Mouse (Mus musculus): ENCODE data around the gene Ubap1. TPM values are rescaled to one million over a fixed set of nuclear protein-coding genes. Genes with fewer than 3 reads are reported as not detected.
A peak's percentile ranks its signal among the peaks of the same experiment; 100 is the strongest.

Ubap1 gene
- polyA plus RNA-seq (2015; fragmentation: Nextera tagmentation; extraction: Ambion mirVana) = 49.7 and 51.4 TPM in 2 replicates

- Histone ChIP-seq H3K9me3 (no peaks in the 10 kb centered on the region), H3K4me1 (peaks cover 8% of the 10 kb centered on the region), H3K4me3 (peak within 1 kb of the TSS; percentile 76), H3K27ac (peak within 1 kb of the TSS; percentile 94), H3K9ac (peak within 1 kb of the TSS; percentile 67), H3K27me3 (no peaks in the 10 kb centered on the region), H3K36me3 (0 out of 2 replicates have a peak, but pooled peaks cover 4% of the 10 kb centered on the region), H3K4me2 (peak within 1 kb of the TSS; percentile 54)
- under 1% methylated on average over 31 of the region's 31 CpGs for WGBS
- peak; percentile 97 for ATAC-seq (ENCODE audit: insufficient number of reproducible peaks, low FRiP score, low TSS enrichment, low read depth)
Observed at GRCm38 (mm10) chr4:41348584-41349198, at the start of gene Ubap1. Ubap1 (plus strand) TSS chr4:41348996.

- Histone ChIP-seq H3K4me1 (no peaks in the 10 kb centered on the region), H3K4me3 (no peak overlapping the region), H3K4me2 (no peak overlapping the region), H3K9ac (no peak overlapping the region), H3K9me3 (no peaks in the 10 kb centered on the region), H3K36me3 (peaks cover 58% of the 10 kb centered on the region), H3K27ac (no peak overlapping the region), H3K27me3 (no peaks in the 10 kb centered on the region)
- WGBS = 90% methylated on average over 7 of the region's 7 CpGs
- ATAC-seq (ENCODE audit: insufficient number of reproducible peaks, low FRiP score, low TSS enrichment, low read depth) = no peak
Observed at GRCm38 (mm10) chr4:41303671-41304070, 45.1 kb upstream of the Ubap1 start.

GRCm38 (mm10) chr4:41304302-41304701, 44.5 kb upstream of the Ubap1 start:
- Histone ChIP-seq H3K9me3 (no peaks in the 10 kb centered on the region), H3K4me3 (no peak overlapping the region), H3K27me3 (no peaks in the 10 kb centered on the region), H3K4me2 (no peak overlapping the region), H3K36me3 (peaks cover 58% of the 10 kb centered on the region), H3K27ac (no peak overlapping the region), H3K4me1 (no peaks in the 10 kb centered on the region), H3K9ac (no peak overlapping the region)
- 73% methylated on average over 3 of the region's 3 CpGs for WGBS
- ATAC-seq (ENCODE audit: insufficient number of reproducible peaks, low FRiP score, low TSS enrichment, low read depth) = no peak

GRCm38 (mm10) chr4:41307406-41307805, 41.4 kb upstream of the Ubap1 start:
- WGBS = 82% methylated on average over 6 of the region's 6 CpGs
- H3K9ac ChIP-seq = no peak overlapping the region
- ATAC-seq (ENCODE audit: insufficient number of reproducible peaks, low FRiP score, low TSS enrichment, low read depth) = no peak
- H3K27me3 ChIP-seq = no peaks in the 10 kb centered on the region
- no peak overlapping the region for H3K4me2 ChIP-seq
- H3K4me1 ChIP-seq = 0 out of 2 replicates have a peak, but pooled peaks cover 3% of the 10 kb centered on the region
- peaks cover 57% of the 10 kb centered on the region for H3K36me3 ChIP-seq
- no peak overlapping the region for H3K27ac ChIP-seq
- H3K9me3 ChIP-seq = no peaks in the 10 kb centered on the region
- H3K4me3 ChIP-seq = no peak overlapping the region

- H3K36me3 ChIP-seq = peaks cover 52% of the 10 kb centered on the region
- 88% methylated on average over 9 of the region's 9 CpGs for whole genome bisulfite sequencing
- no peaks in the 10 kb centered on the region for H3K9me3 ChIP-seq
- H3K4me2 ChIP-seq = no peak overlapping the region
- H3K4me3 ChIP-seq = no peak overlapping the region
- ATAC-seq (ENCODE audit: insufficient number of reproducible peaks, low FRiP score, low TSS enrichment, low read depth) = no peak
- H3K27me3 ChIP-seq = no peaks in the 10 kb centered on the region
- H3K4me1 ChIP-seq = peaks cover 22% of the 10 kb centered on the region
- no peak overlapping the region for H3K27ac ChIP-seq
- no peak overlapping the region for H3K9ac ChIP-seq
Observed at GRCm38 (mm10) chr4:41310567-41311563, 37.9 kb upstream of the Ubap1 start.

GRCm38 (mm10) chr4:41313722-41314121, 35.1 kb upstream of the Ubap1 start:
- Histone ChIP-seq H3K9ac (peak overlapping the region; percentile 95), H3K27me3 (no peaks in the 10 kb centered on the region), H3K36me3 (peaks cover 42% of the 10 kb centered on the region), H3K9me3 (no peaks in the 10 kb centered on the region), H3K4me1 (peaks cover 22% of the 10 kb centered on the region), H3K4me3 (peak overlapping the region; percentile 99), H3K27ac (peak overlapping the region; percentile 99), H3K4me2 (peak overlapping the region; percentile 80)
- ATAC-seq (ENCODE audit: insufficient number of reproducible peaks, low FRiP score, low TSS enrichment, low read depth) = no peak
- 17% methylated on average over 14 of the region's 14 CpGs for WGBS

GRCm38 (mm10) chr4:41314141-41315129, 34.4 kb upstream of the Ubap1 start, which contains the start of gene Dcaf12:
Dcaf12 (minus strand) TSS chr4:41314889.
- ATAC-seq (ENCODE audit: insufficient number of reproducible peaks, low FRiP score, low TSS enrichment, low read depth) = peak; percentile 94
- H3K4me3 ChIP-seq = peak within 1 kb of the TSS; percentile 99
- under 1% methylated on average over 70 of the region's 70 CpGs for WGBS
- H3K36me3 ChIP-seq = peaks cover 36% of the 10 kb centered on the region
- H3K27ac ChIP-seq = peak within 1 kb of the TSS; percentile 99
- H3K9ac ChIP-seq = peak within 1 kb of the TSS; percentile 95
- H3K27me3 ChIP-seq = no peaks in the 10 kb centered on the region
- no peaks in the 10 kb centered on the region for H3K9me3 ChIP-seq
- H3K4me2 ChIP-seq = peak within 1 kb of the TSS; percentile 80
- peaks cover 22% of the 10 kb centered on the region for H3K4me1 ChIP-seq

- WGBS = 41% methylated on average over 8 of the region's 8 CpGs
- H3K36me3 ChIP-seq = peaks cover 29% of the 10 kb centered on the region
- no peaks in the 10 kb centered on the region for H3K9me3 ChIP-seq
- H3K4me1 ChIP-seq = peaks cover 22% of the 10 kb centered on the region
- peak overlapping the region; percentile 99 for H3K4me3 ChIP-seq
- no peaks in the 10 kb centered on the region for H3K27me3 ChIP-seq
- H3K4me2 ChIP-seq = peak overlapping the region; percentile 80
- peak overlapping the region; percentile 99 for H3K27ac ChIP-seq
- peak overlapping the region; percentile 95 for H3K9ac ChIP-seq
- ATAC-seq (ENCODE audit: insufficient number of reproducible peaks, low FRiP score, low TSS enrichment, low read depth) = no peak
Observed at GRCm38 (mm10) chr4:41315173-41315572, 33.6 kb upstream of the Ubap1 start.

GRCm38 (mm10) chr4:41318267-41318666, 30.5 kb upstream of the Ubap1 start:
- H3K9me3 ChIP-seq = no peaks in the 10 kb centered on the region
- H3K4me3 ChIP-seq = no peak overlapping the region
- H3K4me2 ChIP-seq = no peak overlapping the region
- no peak for ATAC-seq (ENCODE audit: insufficient number of reproducible peaks, low FRiP score, low TSS enrichment, low read depth)
- H3K36me3 ChIP-seq = no peaks in the 10 kb centered on the region
- H3K9ac ChIP-seq = no peak overlapping the region
- peaks cover 12% of the 10 kb centered on the region for H3K4me1 ChIP-seq
- H3K27ac ChIP-seq = no peak overlapping the region
- 83% methylated on average over 5 of the region's 5 CpGs for WGBS
- H3K27me3 ChIP-seq = no peaks in the 10 kb centered on the region

- Histone ChIP-seq H3K27me3 (no peaks in the 10 kb centered on the region), H3K4me3 (no peak overlapping the region), H3K36me3 (no peaks in the 10 kb centered on the region), H3K4me2 (no peak overlapping the region), H3K9ac (no peak overlapping the region), H3K27ac (no peak overlapping the region), H3K9me3 (no peaks in the 10 kb centered on the region), H3K4me1 (no peaks in the 10 kb centered on the region)
- 76% methylated on average over 4 of the region's 4 CpGs for WGBS
- ATAC-seq (ENCODE audit: insufficient number of reproducible peaks, low FRiP score, low TSS enrichment, low read depth) = no peak
Observed at GRCm38 (mm10) chr4:41320971-41321370, 27.8 kb upstream of the Ubap1 start.

- H3K9ac ChIP-seq = no peak overlapping the region
- H3K4me1 ChIP-seq = no peaks in the 10 kb centered on the region
- H3K27me3 ChIP-seq = no peaks in the 10 kb centered on the region
- WGBS = 89% methylated on average over 6 of the region's 6 CpGs
- no peak for ATAC-seq (ENCODE audit: insufficient number of reproducible peaks, low FRiP score, low TSS enrichment, low read depth)
- no peak overlapping the region for H3K27ac ChIP-seq
- H3K4me3 ChIP-seq = no peak overlapping the region
- H3K36me3 ChIP-seq = no peaks in the 10 kb centered on the region
- H3K4me2 ChIP-seq = no peak overlapping the region
- no peaks in the 10 kb centered on the region for H3K9me3 ChIP-seq
Observed at GRCm38 (mm10) chr4:41326876-41327275, 21.9 kb upstream of the Ubap1 start.

Data from limb, embryonic 15.5 days (tissue).